Mouse (Mus musculus) limb, embryonic 11.5 days (tissue): ENCODE results near the gene Ivns1abp. TPM values are rescaled to one million over a fixed set of nuclear protein-coding genes. Genes with fewer than 3 reads are reported as not detected.

Experiments used
- ATAC-seq: fragments of 200-750 bp; cut with Nextera tagmentation; 2 replicates; pipeline ENCODE4 v1.8.0; 2017; ENCODE audit warnings: low read depth; ENCODE audit not compliant: insufficient number of reproducible peaks, low FRiP score, low TSS enrichment
- DNase-seq: peaks from one replicate; pipeline ENCODE4 v3.0.0-alpha.2; 2015; ENCODE audit warnings: low spot score
- H3K27ac ChIP-seq: fragments of 300-500 bp; sonication (generic); replicated peaks from 2 replicates; pipeline ENCODE4 v1.5.1; 2014; ENCODE audit warnings: low read depth, mild to moderate bottlenecking, low read length
- H3K27me3 ChIP-seq: fragments of 300-500 bp; sonication (generic); 2 replicates; pipeline ENCODE4 v1.6.1; 2014; ENCODE audit warnings: mild to moderate bottlenecking, low read length, mixed read lengths; ENCODE audit not compliant: control insufficient read depth, insufficient read depth
- H3K36me3 ChIP-seq: fragments of 300-500 bp; sonication (generic); 2 replicates; pipeline ENCODE4 v1.6.1; 2014; ENCODE audit warnings: mild to moderate bottlenecking, low read length, moderate library complexity, mixed read lengths; ENCODE audit not compliant: control insufficient read depth, insufficient read depth
- H3K4me1 ChIP-seq: fragments of 300-500 bp; sonication (generic); 2 replicates; pipeline ENCODE4 v1.6.1; 2014; ENCODE audit warnings: low read length, mixed read lengths; ENCODE audit not compliant: control insufficient read depth, insufficient read depth
- H3K4me2 ChIP-seq: fragments of 300-500 bp; sonication (generic); 2 replicates; pipeline ENCODE4 v1.6.1; 2014; ENCODE audit warnings: low read depth, mild to moderate bottlenecking, moderate library complexity; ENCODE audit not compliant: severe bottlenecking
- H3K4me3 ChIP-seq: fragments of 300-500 bp; sonication (generic); 2 replicates; pipeline ENCODE4 v1.5.1; 2014; ENCODE audit warnings: low read depth, low read length
- H3K9ac ChIP-seq: fragments of 300-500 bp; sonication (generic); 2 replicates; pipeline ENCODE4 v1.6.1; 2014; ENCODE audit warnings: mild to moderate bottlenecking, low read length
- H3K9me3 ChIP-seq: fragments of 300-500 bp; sonication (generic); 2 replicates; pipeline ENCODE4 v1.6.1; 2016; ENCODE audit warnings: low read length; ENCODE audit not compliant: control insufficient read depth
- WGBS: fragments of 180-500 bp; shearing (Covaris S2); extraction: QIAGEN DNeasy Blood & Tissue Kit; methylation state at CpG from one replicate; pipeline ENCODE4 v1.1.7; 2014; 5-methylcytosine and 5-hydroxymethylcytosine counted together
- polyA plus RNA-seq: library from polyadenylated mRNA; unstranded; fragments of >200 nt; fragmentation: Nextera tagmentation; extraction: Ambion mirVana; gene quantifications from 2 replicates; pipeline ENCODE4 v1.2.1, GENCODE M21; 2014

Ivns1abp gene
- polyA plus RNA-seq, 1 experiment from 2014 or later, result 356 TPM

DNA sequence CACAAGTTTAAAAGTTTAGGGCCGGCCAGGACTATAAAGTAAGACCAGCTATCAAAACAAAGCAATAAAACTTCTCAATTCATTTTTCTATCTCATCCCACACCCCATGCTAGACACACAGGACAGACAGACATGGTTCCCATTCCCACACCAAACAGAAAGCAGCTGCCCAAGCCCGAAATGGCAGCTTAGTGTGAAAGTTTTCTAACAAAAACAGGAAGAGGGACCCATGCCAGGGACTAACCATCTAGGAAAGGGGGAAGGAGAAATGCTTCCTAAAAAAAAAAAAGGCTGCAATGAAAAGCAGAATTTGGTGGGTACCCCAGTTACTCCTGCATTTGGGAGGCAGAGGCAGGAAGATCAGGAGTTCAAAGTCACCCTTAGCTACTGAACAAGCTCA is 37.2 kb upstream of the Ivns1abp start:
- Histone ChIP-seq H3K4me3 (no peak overlapping the region), H3K36me3 (no peaks in the 10 kb centered on the region), H3K4me2 (no peak overlapping the region), H3K4me1 (no peaks in the 10 kb centered on the region), H3K27me3 (no peaks in the 10 kb centered on the region), H3K9me3 (no peaks in the 10 kb centered on the region), H3K9ac (no peak overlapping the region), H3K27ac (no peak overlapping the region)
- DNase-seq (no peak), ATAC-seq (no peak)
- WGBS, result 72% methylated on average over 2 of the region's 2 CpGs

DNA sequence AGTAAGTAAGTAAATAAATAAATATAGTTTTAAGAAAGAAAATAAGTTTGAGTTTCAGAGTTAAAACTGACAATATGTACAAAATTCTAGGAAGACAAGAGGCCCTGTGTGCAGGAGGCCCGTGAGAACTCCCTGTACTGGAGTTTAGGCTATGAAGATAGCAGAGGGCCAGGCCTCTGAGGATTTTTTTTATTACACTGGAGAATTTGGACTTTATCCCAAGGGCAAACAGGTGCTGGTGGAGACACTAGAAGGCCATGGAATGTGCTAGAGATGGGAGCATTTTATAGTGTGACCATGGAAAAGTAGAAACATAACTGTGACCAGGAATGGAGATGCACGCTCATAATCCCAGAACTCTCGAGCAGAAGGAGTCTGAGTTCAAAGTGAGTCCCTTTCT is 36.5 kb upstream of the Ivns1abp start:
- WGBS, result 75% methylated on average over 3 of the region's 3 CpGs

DNA sequence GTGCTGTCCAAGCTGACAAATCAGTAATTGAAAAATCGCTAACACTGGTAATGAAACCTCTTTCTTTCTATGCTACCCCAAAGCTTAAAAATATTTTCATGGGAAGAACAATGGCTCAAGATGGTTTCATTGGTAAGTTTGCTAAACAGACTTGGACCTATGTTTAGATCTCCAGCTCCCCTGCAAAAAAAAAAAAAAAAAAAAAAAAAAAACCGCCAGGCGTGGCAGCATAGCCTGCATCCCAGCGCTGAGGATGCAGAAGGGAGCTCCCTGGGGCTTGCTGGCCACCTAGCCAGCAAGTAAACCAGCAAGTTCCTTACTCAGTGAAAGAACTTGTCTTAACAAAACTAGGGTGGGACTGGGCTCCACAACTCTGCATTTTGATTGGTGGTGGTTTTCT is 35.8 kb upstream of the Ivns1abp start:
- H3K4me3 ChIP-seq, result no peak overlapping the region
- no peaks in the 10 kb centered on the region for H3K36me3 ChIP-seq
- DNase-seq, result no peak
- no peak overlapping the region for H3K4me2 ChIP-seq
- 62% methylated on average over 4 of the region's 4 CpGs for WGBS
- H3K9me3 ChIP-seq, result no peaks in the 10 kb centered on the region
- ATAC-seq, result no peak
- no peak overlapping the region for H3K27ac ChIP-seq
- no peaks in the 10 kb centered on the region for H3K4me1 ChIP-seq
- no peaks in the 10 kb centered on the region for H3K27me3 ChIP-seq
- no peak overlapping the region for H3K9ac ChIP-seq

More for the DNA sequence above, 36.5 kb upstream of the Ivns1abp start:
- Histone ChIP-seq H3K4me2 (no peak overlapping the region), H3K9ac (no peak overlapping the region), H3K27me3 (no peaks in the 10 kb centered on the region), H3K4me1 (no peaks in the 10 kb centered on the region), H3K9me3 (no peaks in the 10 kb centered on the region), H3K27ac (no peak overlapping the region), H3K4me3 (no peak overlapping the region), H3K36me3 (no peaks in the 10 kb centered on the region)
- no peak for DNase-seq
- ATAC-seq, result no peak

DNA sequence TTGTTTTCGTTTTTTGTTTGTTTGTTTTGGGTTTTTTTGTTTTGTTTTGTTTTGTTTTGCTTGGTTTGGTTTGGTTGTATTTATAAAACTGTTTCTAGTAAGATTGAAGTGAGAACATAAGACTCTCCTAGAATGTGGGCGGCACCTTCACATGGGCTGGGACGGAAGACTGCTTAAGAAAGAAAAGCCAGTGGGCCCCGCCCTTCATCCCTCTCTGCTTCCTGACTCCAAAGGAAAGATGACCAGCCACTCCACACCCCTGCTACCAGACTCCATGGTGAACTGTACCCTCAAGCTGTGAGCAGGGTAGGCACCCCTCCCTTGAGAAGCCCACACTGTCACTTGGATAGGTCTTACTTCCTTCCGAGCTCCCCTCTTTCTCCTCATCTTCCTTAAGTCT is 33.8 kb upstream of the Ivns1abp start:
- 90% methylated on average over 5 of the region's 5 CpGs for WGBS

DNA sequence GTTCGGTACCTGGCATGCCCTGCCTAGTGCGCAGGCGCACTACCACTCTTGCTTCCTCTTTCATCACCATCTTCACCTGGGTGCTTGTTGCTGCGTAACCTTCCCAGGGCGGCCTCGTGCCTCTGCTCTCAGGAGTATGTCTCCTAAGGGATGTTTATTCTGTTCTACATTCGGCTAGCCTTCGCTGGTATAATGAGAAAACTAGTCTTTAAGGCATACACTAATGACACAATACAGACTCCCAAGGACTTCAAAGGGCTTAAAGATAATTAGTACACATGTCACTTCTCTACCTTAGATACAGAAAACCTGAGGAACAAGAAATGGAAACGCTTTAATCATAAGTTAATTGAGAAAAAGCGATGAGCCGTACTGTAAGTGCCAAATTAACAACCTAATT is 32.9 kb upstream of the Ivns1abp start:
- no peak for ATAC-seq

More for the DNA sequence above, 33.8 kb upstream of the Ivns1abp start:
- Histone ChIP-seq H3K36me3 (no peaks in the 10 kb centered on the region), H3K9ac (no peak overlapping the region), H3K27me3 (no peaks in the 10 kb centered on the region), H3K27ac (no peak overlapping the region), H3K9me3 (no peaks in the 10 kb centered on the region), H3K4me2 (no peak overlapping the region), H3K4me1 (no peaks in the 10 kb centered on the region), H3K4me3 (no peak overlapping the region)
- DNase-seq, result no peak
- no peak for ATAC-seq

DNA sequence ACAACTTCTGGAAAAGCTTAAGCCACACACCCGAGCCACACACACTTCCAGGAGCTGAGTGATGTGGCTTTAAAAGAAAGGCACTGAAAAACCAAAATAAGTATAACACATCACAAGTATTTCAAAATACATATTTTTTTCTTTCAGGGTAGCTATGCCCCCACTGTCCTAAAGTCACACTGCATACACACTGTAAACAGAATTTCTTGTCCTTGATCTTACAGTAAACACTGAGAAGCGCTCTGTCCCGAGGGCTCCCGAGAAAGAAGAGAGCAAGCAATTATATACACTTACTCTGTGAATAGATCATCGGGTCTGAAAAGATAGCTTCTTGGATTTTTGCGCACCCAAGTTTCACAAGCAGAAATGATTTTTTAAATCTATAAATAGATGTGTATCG is 25.0 kb upstream of the Ivns1abp start:
- H3K36me3 ChIP-seq, result no peaks in the 10 kb centered on the region
- DNase-seq (no peak), ATAC-seq (no peak)
- H3K27me3 ChIP-seq, result no peaks in the 10 kb centered on the region
- 87% methylated on average over 7 of the region's 7 CpGs for WGBS
- no peak overlapping the region for H3K27ac ChIP-seq
- no peaks in the 10 kb centered on the region for H3K4me1 ChIP-seq
- no peak overlapping the region for H3K4me3 ChIP-seq
- H3K4me2 ChIP-seq, result no peak overlapping the region
- H3K9me3 ChIP-seq, result no peaks in the 10 kb centered on the region
- H3K9ac ChIP-seq, result no peak overlapping the region

More for the DNA sequence above, 32.9 kb upstream of the Ivns1abp start:
- H3K4me2 ChIP-seq, result no peak overlapping the region
- no peak for DNase-seq
- H3K9me3 ChIP-seq, result no peaks in the 10 kb centered on the region
- no peak overlapping the region for H3K9ac ChIP-seq
- 87% methylated on average over 11 of the region's 11 CpGs for WGBS
- H3K36me3 ChIP-seq, result no peaks in the 10 kb centered on the region
- no peaks in the 10 kb centered on the region for H3K27me3 ChIP-seq
- H3K4me1 ChIP-seq, result no peaks in the 10 kb centered on the region
- H3K27ac ChIP-seq, result no peak overlapping the region
- H3K4me3 ChIP-seq, result no peak overlapping the region

DNA sequence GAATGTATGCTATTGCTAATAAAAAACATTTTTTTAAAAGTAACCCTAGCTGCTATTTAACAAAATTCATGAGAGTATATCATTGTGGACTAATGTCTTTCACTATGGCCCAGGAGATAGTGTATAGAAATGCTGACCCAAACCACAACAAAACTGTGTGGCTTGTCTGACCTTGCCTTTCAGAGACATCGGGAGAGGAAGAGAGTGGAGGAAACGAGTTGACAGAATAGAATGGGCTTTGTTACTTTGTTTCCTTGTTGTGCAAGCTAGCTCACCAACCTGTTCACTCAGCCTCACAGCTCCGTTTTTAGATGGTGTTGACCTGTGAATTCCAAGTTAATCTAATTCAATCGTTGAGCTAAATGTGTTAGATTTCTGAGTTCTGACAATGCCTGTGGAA is 23.9 kb upstream of the Ivns1abp start:
- Histone ChIP-seq H3K27ac (no peak overlapping the region), H3K9ac (no peak overlapping the region), H3K4me1 (no peaks in the 10 kb centered on the region), H3K27me3 (no peaks in the 10 kb centered on the region), H3K4me3 (no peak overlapping the region), H3K4me2 (no peak overlapping the region), H3K36me3 (no peaks in the 10 kb centered on the region), H3K9me3 (no peaks in the 10 kb centered on the region)
- DNase-seq (no peak), ATAC-seq (no peak)
- WGBS, result 84% methylated on average over 4 of the region's 4 CpGs

DNA sequence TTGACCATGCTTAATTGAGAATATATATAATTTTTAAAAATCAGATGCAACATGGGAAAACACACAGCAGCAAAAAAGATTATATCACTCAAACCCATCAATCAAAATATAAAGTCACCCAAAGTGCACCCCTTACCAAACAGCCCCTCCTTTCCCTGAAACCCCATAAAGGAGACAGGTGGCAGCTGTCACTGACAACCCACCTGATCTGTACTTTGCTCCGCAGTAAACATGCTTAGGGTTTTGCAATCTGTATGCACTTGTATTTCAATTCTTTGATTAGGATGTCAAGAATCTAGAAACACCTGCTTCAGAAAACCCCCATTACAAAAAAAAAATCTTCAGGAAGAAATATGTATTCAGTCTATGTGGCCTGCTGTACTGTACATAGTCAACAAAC is 18.9 kb upstream of the Ivns1abp start:
- 91% methylated on average over 1 of the region's 1 CpGs for WGBS
- Histone ChIP-seq H3K9me3 (no peaks in the 10 kb centered on the region), H3K36me3 (no peaks in the 10 kb centered on the region), H3K9ac (no peak overlapping the region), H3K4me1 (no peaks in the 10 kb centered on the region), H3K4me2 (no peak overlapping the region), H3K27ac (no peak overlapping the region), H3K4me3 (no peak overlapping the region), H3K27me3 (no peaks in the 10 kb centered on the region)
- DNase-seq (no peak), ATAC-seq (no peak)

DNA sequence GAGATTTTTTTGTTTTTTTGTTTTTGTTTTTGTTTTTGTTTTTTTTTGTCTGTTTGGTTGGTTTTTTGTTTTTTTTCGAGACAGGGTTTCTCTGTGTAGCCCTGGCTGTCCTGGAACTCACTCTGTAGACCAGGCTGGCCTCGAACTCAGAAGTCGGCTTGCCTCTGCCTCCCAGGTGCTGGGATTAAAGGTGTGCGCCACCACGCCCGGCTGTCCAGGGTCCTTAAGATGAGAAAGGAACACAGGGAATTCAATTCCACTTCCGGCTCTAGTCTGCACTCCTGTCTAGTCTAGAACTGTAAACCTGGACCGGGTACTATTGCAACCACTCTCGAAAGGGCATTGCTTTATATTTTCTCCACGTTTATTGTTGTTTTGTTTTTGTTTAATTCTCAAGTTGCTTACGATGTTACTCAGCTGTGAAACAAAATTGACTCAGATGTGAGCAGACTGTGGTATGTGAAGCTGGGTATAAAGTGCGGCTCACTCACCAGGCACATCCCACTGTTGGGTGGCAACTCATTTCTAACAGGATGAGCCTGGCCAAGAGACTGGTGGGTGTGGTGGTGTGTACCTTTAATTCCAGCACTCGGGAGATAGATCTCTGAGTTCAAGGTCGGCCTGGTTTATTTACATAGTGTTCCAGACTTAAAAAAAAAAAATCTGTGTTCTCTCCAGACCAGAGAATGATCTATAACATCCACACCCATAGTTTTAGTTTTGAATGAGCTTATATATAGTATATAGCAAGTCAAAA is 15.8 kb upstream of the Ivns1abp start:
- no peak overlapping the region for H3K4me3 ChIP-seq
- no peak overlapping the region for H3K4me2 ChIP-seq
- no peaks in the 10 kb centered on the region for H3K27me3 ChIP-seq
- H3K9ac ChIP-seq, result no peak overlapping the region
- no peak overlapping the region for H3K27ac ChIP-seq
- 88% methylated on average over 14 of the region's 14 CpGs for WGBS
- H3K4me1 ChIP-seq, result no peaks in the 10 kb centered on the region
- DNase-seq (no peak), ATAC-seq (no peak)
- H3K36me3 ChIP-seq, result no peaks in the 10 kb centered on the region
- H3K9me3 ChIP-seq, result no peaks in the 10 kb centered on the region
